Mouse (Mus musculus) limb, embryonic 11.5 days (tissue): ENCODE data around the gene Pnma5. TPM values are rescaled to one million over a fixed set of nuclear protein-coding genes. Genes with fewer than 3 reads are reported as not detected.

Source experiments
- ATAC-seq: fragments of 200-750 bp; cut with Nextera tagmentation; 2 replicates; pipeline ENCODE4 v1.8.0; 2017; ENCODE audit warnings: low read depth; ENCODE audit not compliant: insufficient number of reproducible peaks, low FRiP score, low TSS enrichment
- DNase-seq: peaks from one replicate; pipeline ENCODE4 v3.0.0-alpha.2; 2015; ENCODE audit warnings: low spot score
- H3K27ac ChIP-seq: fragments of 300-500 bp; sonication (generic); replicated peaks from 2 replicates; pipeline ENCODE4 v1.5.1; 2014; ENCODE audit warnings: low read depth, mild to moderate bottlenecking, low read length
- H3K27me3 ChIP-seq: fragments of 300-500 bp; sonication (generic); 2 replicates; pipeline ENCODE4 v1.6.1; 2014; ENCODE audit warnings: mild to moderate bottlenecking, low read length, mixed read lengths; ENCODE audit not compliant: control insufficient read depth, insufficient read depth
- H3K36me3 ChIP-seq: fragments of 300-500 bp; sonication (generic); 2 replicates; pipeline ENCODE4 v1.6.1; 2014; ENCODE audit warnings: mild to moderate bottlenecking, low read length, moderate library complexity, mixed read lengths; ENCODE audit not compliant: control insufficient read depth, insufficient read depth
- H3K4me1 ChIP-seq: fragments of 300-500 bp; sonication (generic); 2 replicates; pipeline ENCODE4 v1.6.1; 2014; ENCODE audit warnings: low read length, mixed read lengths; ENCODE audit not compliant: control insufficient read depth, insufficient read depth
- H3K4me2 ChIP-seq: fragments of 300-500 bp; sonication (generic); 2 replicates; pipeline ENCODE4 v1.6.1; 2014; ENCODE audit warnings: low read depth, mild to moderate bottlenecking, moderate library complexity; ENCODE audit not compliant: severe bottlenecking
- H3K4me3 ChIP-seq: fragments of 300-500 bp; sonication (generic); 2 replicates; pipeline ENCODE4 v1.5.1; 2014; ENCODE audit warnings: low read depth, low read length
- H3K9ac ChIP-seq: fragments of 300-500 bp; sonication (generic); 2 replicates; pipeline ENCODE4 v1.6.1; 2014; ENCODE audit warnings: mild to moderate bottlenecking, low read length
- H3K9me3 ChIP-seq: fragments of 300-500 bp; sonication (generic); 2 replicates; pipeline ENCODE4 v1.6.1; 2016; ENCODE audit warnings: low read length; ENCODE audit not compliant: control insufficient read depth
- WGBS: fragments of 180-500 bp; shearing (Covaris S2); extraction: QIAGEN DNeasy Blood & Tissue Kit; methylation state at CpG from one replicate; pipeline ENCODE4 v1.1.7; 2014; 5-methylcytosine and 5-hydroxymethylcytosine counted together
- microRNA counts: library from miRNA; unstranded; fragments of <30 nt; microRNA quantifications from one replicate; lab custom pipeline; 2016
- microRNA-seq: library from miRNA; unstranded; fragments of <30 nt; microRNA quantifications from one replicate; pipeline ENCODE4, GENCODE M21; 2016
- polyA plus RNA-seq: library from polyadenylated mRNA; unstranded; fragments of >200 nt; fragmentation: Nextera tagmentation; extraction: Ambion mirVana; gene quantifications from 2 replicates; pipeline ENCODE4 v1.2.1, GENCODE M21; 2014

Pnma5 gene
- polyA plus RNA-seq, 1 experiment from 2014 or later, result not detected

- Histone ChIP-seq H3K9ac (no peak overlapping the region), H3K4me1 (no peaks in the 10 kb centered on the region), H3K27ac (no peak overlapping the region), H3K9me3 (no peaks in the 10 kb centered on the region), H3K4me2 (no peak overlapping the region), H3K4me3 (no peak overlapping the region), H3K36me3 (no peaks in the 10 kb centered on the region), H3K27me3 (no peaks in the 10 kb centered on the region)
- DNase-seq, result no peak
- ATAC-seq, result no peak
- WGBS, result 53% methylated on average over 5 of the region's 5 CpGs
Observed at GRCm38 (mm10) chrX:72992291-72992919, 44.5 kb downstream of the Pnma5 start.

DNA sequence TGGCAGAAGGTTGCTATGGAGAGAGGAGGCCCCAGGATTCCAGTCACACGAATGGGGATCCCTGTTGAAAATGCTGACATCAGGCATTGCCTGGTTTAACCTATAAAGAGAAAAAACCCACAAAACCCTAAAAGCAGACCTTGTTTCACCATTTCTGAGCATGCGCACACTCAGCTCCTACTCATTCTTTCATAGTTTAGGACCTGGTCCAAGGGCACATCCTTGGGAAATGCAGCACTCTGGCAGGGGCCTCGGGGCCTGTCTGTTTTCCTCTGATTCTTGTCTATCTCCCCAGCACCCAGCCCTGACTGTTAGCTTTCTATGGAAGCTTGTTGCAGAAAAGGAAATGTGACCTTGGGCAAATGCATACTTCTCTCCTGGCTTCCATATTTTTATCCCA lies 46.3 kb downstream of the Pnma5 start:
- DNase-seq (no peak), ATAC-seq (no peak)
- Histone ChIP-seq H3K4me2 (no peak overlapping the region), H3K9ac (no peak overlapping the region), H3K36me3 (no peaks in the 10 kb centered on the region), H3K4me1 (no peaks in the 10 kb centered on the region), H3K27me3 (0 out of 2 replicates have a peak, but pooled peaks cover 3% of the 10 kb centered on the region), H3K9me3 (no peaks in the 10 kb centered on the region), H3K27ac (no peak overlapping the region), H3K4me3 (no peak overlapping the region)
- 80% methylated on average over 3 of the region's 3 CpGs for WGBS

DNA sequence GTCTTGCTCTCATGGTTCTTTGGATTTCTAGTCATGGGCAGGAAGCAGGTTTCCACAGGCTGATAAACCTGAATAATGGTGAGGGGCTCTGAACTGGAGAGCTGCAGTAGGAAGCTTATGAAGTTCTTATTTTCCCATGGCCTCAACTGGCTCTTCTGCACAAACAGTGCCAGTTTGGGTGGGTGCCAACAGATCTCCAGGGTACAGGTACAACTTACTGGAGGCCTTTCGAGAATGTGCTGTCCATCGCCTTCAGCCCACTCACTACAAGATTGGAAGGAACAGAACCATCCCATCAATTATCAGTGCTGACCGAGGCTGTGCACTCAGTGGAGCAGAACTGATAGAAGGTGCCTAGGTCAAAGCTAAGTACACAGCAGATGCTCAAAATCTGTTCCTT lies 48.5 kb downstream of the Pnma5 start:
- DNase-seq (no peak), ATAC-seq (no peak)
- H3K36me3 ChIP-seq, result no peaks in the 10 kb centered on the region
- H3K4me1 ChIP-seq, result no peaks in the 10 kb centered on the region
- 0 out of 2 replicates have a peak, but pooled peaks cover 5% of the 10 kb centered on the region for H3K27me3 ChIP-seq
- H3K27ac ChIP-seq, result no peak overlapping the region
- H3K9ac ChIP-seq, result no peak overlapping the region
- H3K4me2 ChIP-seq, result no peak overlapping the region
- WGBS, result 88% methylated on average over 3 of the region's 3 CpGs
- H3K4me3 ChIP-seq, result no peak overlapping the region
- no peaks in the 10 kb centered on the region for H3K9me3 ChIP-seq

DNA sequence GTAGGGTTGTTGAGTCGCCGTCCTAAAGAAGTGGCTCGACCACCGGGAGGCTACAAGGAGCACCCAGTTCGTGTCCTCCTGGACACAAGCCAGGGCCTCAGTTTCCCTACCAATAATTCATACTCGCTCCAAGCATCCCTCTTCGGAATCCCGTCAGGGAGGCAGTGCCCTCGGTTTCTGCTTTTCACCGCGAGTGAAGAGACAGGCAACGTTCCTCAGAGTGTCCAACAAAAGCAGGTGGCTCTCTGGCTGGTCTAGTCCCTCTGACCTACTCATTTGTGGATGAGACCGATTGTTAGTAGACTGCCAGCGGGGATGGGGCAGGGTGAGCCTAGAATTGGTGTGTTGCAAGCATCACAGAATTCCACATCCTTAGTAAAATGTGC lies 49.4 kb downstream of the Pnma5 start:
- Histone ChIP-seq H3K9me3 (no peaks in the 10 kb centered on the region), H3K27me3 (0 out of 2 replicates have a peak, but pooled peaks cover 5% of the 10 kb centered on the region), H3K4me2 (peak overlapping the region; percentile 52), H3K36me3 (no peaks in the 10 kb centered on the region), H3K4me1 (no peaks in the 10 kb centered on the region), H3K4me3 (peak overlapping the region; percentile 30), H3K9ac (peak overlapping the region; percentile 55; the same call in 1 of the 2 replicates), H3K27ac (no peak overlapping the region)
- DNase-seq, result no peak
- WGBS, result 22% methylated on average over 12 of the region's 14 CpGs
- ATAC-seq, result no peak

DNA sequence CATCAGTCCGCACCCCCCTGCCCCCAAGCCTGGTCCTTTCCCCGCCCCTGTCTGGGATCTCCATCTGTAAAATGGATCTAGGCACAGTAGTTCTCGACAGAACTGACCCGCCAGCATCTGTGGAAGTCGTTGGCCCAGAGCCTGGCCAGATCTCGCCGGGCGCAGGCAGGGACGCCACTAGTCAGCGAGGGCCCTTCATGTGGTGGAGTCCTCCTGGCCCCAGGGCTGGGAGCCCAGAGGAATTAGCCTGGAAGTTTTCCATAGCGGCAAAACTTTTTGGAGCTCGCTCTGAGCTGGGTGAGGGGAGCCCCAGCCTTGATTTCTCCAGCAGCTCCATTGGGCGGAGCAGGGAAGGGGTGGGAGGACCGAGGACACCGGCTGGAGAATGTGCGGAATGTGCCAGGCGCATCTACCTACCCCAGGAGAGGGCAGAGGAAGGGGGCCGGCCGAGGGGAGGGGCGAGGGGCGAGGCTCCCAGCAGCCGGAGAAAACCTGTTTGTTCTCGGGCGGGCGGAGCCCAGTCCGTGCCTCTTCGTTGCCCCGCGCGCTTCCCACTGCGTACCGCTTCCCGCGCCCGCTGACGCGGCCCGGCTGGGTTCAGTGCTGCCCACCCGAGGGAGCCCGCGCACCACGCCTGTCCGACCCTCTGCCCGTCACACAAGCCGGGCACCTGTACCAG lies 49.9 kb downstream of the Pnma5 start, which contains the start of gene Zfp185:
Zfp185 (plus strand) TSS at position 499 of the 679 bp plus-strand sequence.
- peak; percentile 83 for ATAC-seq
- peak within 1 kb of the TSS; percentile 30 for H3K4me3 ChIP-seq
- 20% methylated on average over 29 of the region's 45 CpGs for WGBS
- peak within 1 kb of the TSS; percentile 55; the same call in 1 of the 2 replicates for H3K9ac ChIP-seq
- no peaks in the 10 kb centered on the region for H3K9me3 ChIP-seq
- no peak within 1 kb of the TSS for H3K27ac ChIP-seq
- peaks cover 7% of the 10 kb centered on the region; the same call in 1 of the 2 replicates for H3K27me3 ChIP-seq
- DNase-seq, result peak; percentile 74
- H3K4me2 ChIP-seq, result peak within 1 kb of the TSS; percentile 52
- H3K36me3 ChIP-seq, result no peaks in the 10 kb centered on the region
- no peaks in the 10 kb centered on the region for H3K4me1 ChIP-seq

- H3K4me3 ChIP-seq, result no peak overlapping the region
- H3K27ac ChIP-seq, result no peak overlapping the region
- H3K36me3 ChIP-seq, result no peaks in the 10 kb centered on the region
- DNase-seq (no peak), ATAC-seq (no peak)
- H3K4me1 ChIP-seq, result no peaks in the 10 kb centered on the region
- peaks cover 7% of the 10 kb centered on the region; the same call in 1 of the 2 replicates for H3K27me3 ChIP-seq
- 76% methylated on average over 2 of the region's 2 CpGs for WGBS
- H3K4me2 ChIP-seq, result no peak overlapping the region
- H3K9me3 ChIP-seq, result no peaks in the 10 kb centered on the region
- no peak overlapping the region for H3K9ac ChIP-seq
Observed at GRCm38 (mm10) chrX:72985607-72986006, 51.3 kb downstream of the Pnma5 start.

MicroRNA genes within 50 kb of the gene (microRNA counts, 519-probe panel; counts per million panel counts)
- not detected for microRNA mmu-miR-2137 (lab: Ali Mortazavi, UCI)

Small RNA genes within 50 kb of the gene (microRNA-seq; reads per million reads assigned to microRNA genes)
- 14.6 reads per million, percentile 25 among the genes with 10 or more reads in this experiment for gene Mir2137

Other genes with a start within 250 kb of the Pnma5 start
- 0.11 and 0.12 TPM in 2 replicates for gene Gabrq, start 211.9 kb downstream of the Pnma5 start, polyA plus RNA-seq
- gene Cetn2, start 118.7 kb downstream of the Pnma5 start, polyA plus RNA-seq, result 106 and 107 TPM in 2 replicates
- 32.9 and 33.9 TPM in 2 replicates for gene Nsdhl, start 118.5 kb downstream of the Pnma5 start, polyA plus RNA-seq
- 4.7 and 4.8 TPM in 2 replicates for gene Zfp185, start 49.8 kb downstream of the Pnma5 start, polyA plus RNA-seq
- gene Pnma3, start 27.7 kb upstream of the Pnma5 start, polyA plus RNA-seq, result 0.07 and 0.15 TPM in 2 replicates
- 0.43 and 1.5 TPM in 2 replicates for gene Xlr4a, start 45.4 kb upstream of the Pnma5 start, polyA plus RNA-seq
- gene Xlr3a, start 60.0 kb upstream of the Pnma5 start, polyA plus RNA-seq, result 3.5 and 3.7 TPM in 2 replicates
- not detected in 2 replicates for gene Gm14685, start 79.9 kb upstream of the Pnma5 start, polyA plus RNA-seq
- gene Xlr5b, start 111.7 kb upstream of the Pnma5 start, polyA plus RNA-seq, result not detected in 2 replicates
- not detected in 2 replicates for gene DXBay18, start 112.3 kb upstream of the Pnma5 start, polyA plus RNA-seq
- gene Spin2d, start 139.9 kb upstream of the Pnma5 start, polyA plus RNA-seq, result not detected in 2 replicates
- 14.6 and 16.8 TPM in 2 replicates for gene Xlr3b, start 155.1 kb upstream of the Pnma5 start, polyA plus RNA-seq
- gene Xlr4b, start 177.2 kb upstream of the Pnma5 start, polyA plus RNA-seq, result 0.51 and 0.91 TPM in 2 replicates
- gene F8a, start 191.2 kb upstream of the Pnma5 start, polyA plus RNA-seq, result 7.5 and 9.2 TPM in 2 replicates
- not detected in 2 replicates for gene Xlr4c, start 206.0 kb upstream of the Pnma5 start, polyA plus RNA-seq
- 0.12 and 0.17 TPM in 2 replicates for gene Xlr3c, start 228.3 kb upstream of the Pnma5 start, polyA plus RNA-seq